Mouse (Mus musculus) stomach, embryonic 14.5 days (tissue): ENCODE results near the gene Amz2. TPM values are rescaled to one million over a fixed set of nuclear protein-coding genes. Genes with fewer than 3 reads are reported as not detected.

Experiments
- ATAC-seq: fragments of 200-750 bp; cut with Nextera tagmentation; 2 replicates; pipeline ENCODE4 v1.8.0; 2017; ENCODE audit warnings: low read depth, moderate TSS enrichment; ENCODE audit not compliant: insufficient number of reproducible peaks, insufficient read depth, low FRiP score
- H3K27ac ChIP-seq: fragments of 300-500 bp; sonication (generic); 2 replicates; pipeline ENCODE4 v1.5.1; 2014; ENCODE audit warnings: mild to moderate bottlenecking, low read length, moderate library complexity, mixed read lengths
- H3K27me3 ChIP-seq: fragments of 300-500 bp; sonication (generic); 2 replicates; pipeline ENCODE4 v1.6.1; 2014; ENCODE audit warnings: low read length, control low read depth, mixed read lengths; ENCODE audit not compliant: control insufficient read depth, insufficient read depth
- H3K36me3 ChIP-seq: fragments of 300-500 bp; sonication (generic); 2 replicates; pipeline ENCODE4 v1.6.1; 2014; ENCODE audit warnings: mild to moderate bottlenecking, control low read depth, low read length, moderate library complexity, mixed read lengths; ENCODE audit not compliant: control insufficient read depth, insufficient read depth
- H3K4me1 ChIP-seq: fragments of 300-500 bp; sonication (generic); 2 replicates; pipeline ENCODE4 v1.6.1; 2014; ENCODE audit warnings: low read length, control low read depth, mixed read lengths; ENCODE audit not compliant: control insufficient read depth, insufficient read depth
- H3K4me2 ChIP-seq: fragments of 300-500 bp; sonication (generic); replicated peaks from 2 replicates; pipeline ENCODE4 v1.6.1; 2014; ENCODE audit warnings: low read depth, low read length, control low read depth
- H3K4me3 ChIP-seq: fragments of 300-500 bp; sonication (generic); 2 replicates; pipeline ENCODE4 v1.5.1; 2014; ENCODE audit warnings: low read depth, low read length, control low read depth
- H3K9ac ChIP-seq: fragments of 300-500 bp; sonication (generic); replicated peaks from 2 replicates; pipeline ENCODE4 v1.6.1; 2014; ENCODE audit warnings: low read depth, mild to moderate bottlenecking, control low read depth, low read length, moderate library complexity, mixed read lengths
- H3K9me3 ChIP-seq: fragments of 300-500 bp; sonication (generic); 2 replicates; pipeline ENCODE4 v1.6.1; 2016; ENCODE audit warnings: low read depth, low read length, control low read depth; ENCODE audit not compliant: control insufficient read depth
- WGBS: fragments of 180-500 bp; shearing (Covaris S2); extraction: QIAGEN DNeasy Blood & Tissue Kit; methylation state at CpG from one replicate; pipeline ENCODE4 v1.1.7; 2014; 5-methylcytosine and 5-hydroxymethylcytosine counted together
- polyA plus RNA-seq: library from polyadenylated mRNA; unstranded; fragments of >200 nt; fragmentation: Nextera tagmentation; extraction: Ambion mirVana; gene quantifications from 2 replicates; pipeline ENCODE4 v1.2.1, GENCODE M21; 2014

Gene Amz2
- polyA plus RNA-seq, 1 experiment from 2014 or later, result 42.8 TPM

- Histone ChIP-seq H3K27me3 (no peaks in the 10 kb centered on the region), H3K27ac (no peak overlapping the region), H3K4me2 (no peak overlapping the region), H3K36me3 (peaks cover 10% of the 10 kb centered on the region; the same call in 1 of the 2 replicates), H3K4me1 (no peaks in the 10 kb centered on the region), H3K4me3 (no peak overlapping the region), H3K9me3 (no peaks in the 10 kb centered on the region), H3K9ac (no peak overlapping the region)
- WGBS, result 68% methylated on average over 7 of the region's 7 CpGs
- ATAC-seq, result no peak
Observed at GRCm38 (mm10) chr11:109391760-109392159, 34.0 kb upstream of the Amz2 start.

- no peaks in the 10 kb centered on the region for H3K9me3 ChIP-seq
- no peak for ATAC-seq
- no peak overlapping the region for H3K4me3 ChIP-seq
- no peak overlapping the region for H3K4me2 ChIP-seq
- no peaks in the 10 kb centered on the region for H3K4me1 ChIP-seq
- WGBS, result 79% methylated on average over 9 of the region's 9 CpGs
- peaks cover 16% of the 10 kb centered on the region; the same call in 1 of the 2 replicates for H3K36me3 ChIP-seq
- H3K9ac ChIP-seq, result no peak overlapping the region
- H3K27ac ChIP-seq, result no peak overlapping the region
- no peaks in the 10 kb centered on the region for H3K27me3 ChIP-seq
Observed at GRCm38 (mm10) chr11:109392601-109393000, 33.1 kb upstream of the Amz2 start.

GRCm38 (mm10) chr11:109394758-109395157 lies 31.0 kb upstream of the Amz2 start:
- Histone ChIP-seq H3K36me3 (peaks cover 16% of the 10 kb centered on the region; the same call in 1 of the 2 replicates), H3K9ac (no peak overlapping the region), H3K4me1 (no peaks in the 10 kb centered on the region), H3K4me2 (no peak overlapping the region), H3K9me3 (no peaks in the 10 kb centered on the region), H3K27ac (no peak overlapping the region), H3K4me3 (no peak overlapping the region), H3K27me3 (no peaks in the 10 kb centered on the region)
- 86% methylated on average over 9 of the region's 9 CpGs for WGBS
- no peak for ATAC-seq

- H3K27ac ChIP-seq, result no peak overlapping the region
- no peak overlapping the region for H3K4me3 ChIP-seq
- H3K27me3 ChIP-seq, result no peaks in the 10 kb centered on the region
- no peak for ATAC-seq
- H3K4me2 ChIP-seq, result no peak overlapping the region
- H3K36me3 ChIP-seq, result peaks cover 16% of the 10 kb centered on the region; the same call in 1 of the 2 replicates
- WGBS, result 90% methylated on average over 9 of the region's 9 CpGs
- H3K9me3 ChIP-seq, result no peaks in the 10 kb centered on the region
- no peak overlapping the region for H3K9ac ChIP-seq
- H3K4me1 ChIP-seq, result no peaks in the 10 kb centered on the region
Observed at GRCm38 (mm10) chr11:109395291-109395690, 30.5 kb upstream of the Amz2 start.

- Histone ChIP-seq H3K4me3 (no peak overlapping the region), H3K36me3 (no peaks in the 10 kb centered on the region), H3K4me2 (no peak overlapping the region), H3K9ac (no peak overlapping the region), H3K27ac (no peak overlapping the region), H3K27me3 (no peaks in the 10 kb centered on the region), H3K9me3 (no peaks in the 10 kb centered on the region), H3K4me1 (no peaks in the 10 kb centered on the region)
- ATAC-seq, result no peak
- 82% methylated on average over 5 of the region's 5 CpGs for WGBS
Observed at GRCm38 (mm10) chr11:109406431-109406830, 19.3 kb upstream of the Amz2 start.

- no peak overlapping the region for H3K9ac ChIP-seq
- H3K4me2 ChIP-seq, result no peak overlapping the region
- H3K27ac ChIP-seq, result no peak overlapping the region
- 88% methylated on average over 15 of the region's 15 CpGs for WGBS
- no peaks in the 10 kb centered on the region for H3K27me3 ChIP-seq
- no peaks in the 10 kb centered on the region for H3K4me1 ChIP-seq
- H3K36me3 ChIP-seq, result no peaks in the 10 kb centered on the region
- no peak overlapping the region for H3K4me3 ChIP-seq
- no peak for ATAC-seq
- H3K9me3 ChIP-seq, result no peaks in the 10 kb centered on the region
Observed at GRCm38 (mm10) chr11:109410197-109410980, 15.4 kb upstream of the Amz2 start.

- Histone ChIP-seq H3K36me3 (no peaks in the 10 kb centered on the region), H3K27me3 (no peaks in the 10 kb centered on the region), H3K9me3 (no peaks in the 10 kb centered on the region), H3K4me3 (no peak within 1 kb of the TSS), H3K4me2 (no peak within 1 kb of the TSS), H3K4me1 (no peaks in the 10 kb centered on the region), H3K27ac (no peak within 1 kb of the TSS), H3K9ac (no peak within 1 kb of the TSS)
- 79% methylated on average over 6 of the region's 6 CpGs for WGBS
- no peak for ATAC-seq
Observed at GRCm38 (mm10) chr11:109413617-109414016, 12.1 kb upstream of the Amz2 start, which contains the start of gene 9930022D16Rik. TSS of gene 9930022D16Rik (plus strand) at chr11:109413917.

- no peak overlapping the region for H3K9ac ChIP-seq
- H3K27ac ChIP-seq, result no peak overlapping the region
- no peak overlapping the region for H3K4me2 ChIP-seq
- no peaks in the 10 kb centered on the region for H3K27me3 ChIP-seq
- 89% methylated on average over 5 of the region's 5 CpGs for WGBS
- no peaks in the 10 kb centered on the region for H3K4me1 ChIP-seq
- H3K9me3 ChIP-seq, result no peaks in the 10 kb centered on the region
- ATAC-seq, result no peak
- no peaks in the 10 kb centered on the region for H3K36me3 ChIP-seq
- H3K4me3 ChIP-seq, result no peak overlapping the region
Observed at GRCm38 (mm10) chr11:109414802-109415201, 10.9 kb upstream of the Amz2 start.
